Mouse (Mus musculus): ENCODE data around the gene Lemd1. TPM values are rescaled to one million over a fixed set of nuclear protein-coding genes. Genes with fewer than 3 reads are reported as not detected.
A peak's percentile ranks its signal among the peaks of the same experiment; 100 is the strongest.

Lemd1 gene
- total RNA-seq, 2 experiments from 2014 or later = 0.17 to 0.67 TPM

Small RNA genes lying within 50 kb of the gene (microRNA-seq; reads per million reads assigned to microRNA genes)
- gene Mir135b = 40.5 reads per million, percentile 36 among the genes with 10 or more reads in this experiment

Other genes starting within 250 kb of the Lemd1 start
- 10 to 100 TPM; 11.6 to 15.1 TPM for gene Slc45a3, start 228.5 kb upstream of the Lemd1 start, total RNA-seq (2021)
- gene Elk4, start 183.8 kb upstream of the Lemd1 start, total RNA-seq (2021) = 100 to 1,000 TPM; 130 to 135 TPM
- gene Mfsd4a, start 123.4 kb upstream of the Lemd1 start, total RNA-seq (2021) = 1 to 10 TPM; 4.9 to 6.3 TPM
- gene Cdk18, start 51.7 kb upstream of the Lemd1 start, total RNA-seq (2021) = 10 to 100 TPM; 24.8 to 25.1 TPM
- gene AC124108.1, start within 50 bp of the Lemd1 start, total RNA-seq (2021) = under 1 TPM; 0.17 to 0.25 TPM
- gene Gm10188, start 38.3 kb downstream of the Lemd1 start, total RNA-seq (2021) = not detected
- gene Klhdc8a, start 107.2 kb downstream of the Lemd1 start, total RNA-seq (2021) = 100 to 1,000 TPM; 100 to 109 TPM
- 1 to 10 TPM; 3.3 to 7.4 TPM for gene Nuak2, start 124.7 kb downstream of the Lemd1 start, total RNA-seq (2021)
- 10 to 100 TPM; 32.8 to 50.6 TPM for gene Tmcc2, start 199.8 kb downstream of the Lemd1 start, total RNA-seq (2021)
- 10 to 100 TPM; 28.3 to 29.0 TPM for gene Dstyk, start 226.1 kb downstream of the Lemd1 start, total RNA-seq (2021)